Mouse (Mus musculus): ENCODE data around the gene 1700001P01Rik. TPM values are rescaled to one million over a fixed set of nuclear protein-coding genes. Genes with fewer than 3 reads are reported as not detected.

The 1700001P01Rik gene
- polyA plus RNA-seq, 1 experiment from 2014 or later, result 0.50 TPM

DNA sequence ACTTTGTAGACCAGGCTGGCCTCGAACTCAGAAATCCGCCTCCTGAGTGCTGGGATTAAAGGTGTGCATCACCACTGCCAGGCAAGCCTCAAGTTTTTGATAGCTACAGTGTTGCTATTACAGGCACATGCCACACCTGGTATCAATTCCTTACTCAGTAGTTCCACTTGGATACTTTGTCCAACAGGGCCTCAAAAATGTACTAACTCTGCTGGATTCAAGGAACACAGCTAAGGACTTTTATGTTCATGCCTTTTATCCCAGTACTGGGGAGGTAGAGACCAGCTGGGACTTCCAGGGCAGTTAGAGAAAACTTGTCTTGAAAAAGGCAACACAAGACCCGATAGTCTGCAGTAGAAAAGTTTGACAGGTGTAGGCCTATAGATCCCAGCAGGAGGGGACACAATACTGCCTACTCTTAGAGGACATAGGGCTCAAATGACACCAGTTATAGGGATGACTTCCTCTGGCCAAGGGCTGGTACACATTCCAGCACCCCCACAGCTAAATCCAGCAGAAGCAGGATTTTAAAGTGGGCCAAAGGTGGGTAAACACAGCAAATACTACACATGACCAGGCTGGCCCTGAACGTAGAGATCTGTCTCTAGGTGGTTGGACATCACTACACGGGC is 895 bp upstream of the 1700001P01Rik start:
- H3K9ac ChIP-seq (ENCODE audit: low read length), result no peak overlapping the region
- no peak overlapping the region for H3K4me3 ChIP-seq (ENCODE audit: low read depth, low read length)
- peaks cover 63% of the 10 kb centered on the region for H3K36me3 ChIP-seq (ENCODE audit: control insufficient read depth, insufficient read depth, low read length)
- H3K4me2 ChIP-seq (ENCODE audit: low read length), result no peak overlapping the region
- H3K4me1 ChIP-seq (ENCODE audit: control insufficient read depth, insufficient read depth, low read length), result peaks cover 10% of the 10 kb centered on the region
- no peak overlapping the region for H3K27ac ChIP-seq (ENCODE audit: low read depth, low read length)
- no peaks in the 10 kb centered on the region for H3K27me3 ChIP-seq (replicated peaks; ENCODE audit: control insufficient read depth, insufficient read depth, low read length)
- H3K9me3 ChIP-seq (replicated peaks; ENCODE audit: control insufficient read depth, low read length), result no peaks in the 10 kb centered on the region
- ATAC-seq, result no peak
- DNase-seq (ENCODE audit: low spot score), result no peak
- WGBS, result 60% methylated on average over 5 of the region's 5 CpGs

DNA sequence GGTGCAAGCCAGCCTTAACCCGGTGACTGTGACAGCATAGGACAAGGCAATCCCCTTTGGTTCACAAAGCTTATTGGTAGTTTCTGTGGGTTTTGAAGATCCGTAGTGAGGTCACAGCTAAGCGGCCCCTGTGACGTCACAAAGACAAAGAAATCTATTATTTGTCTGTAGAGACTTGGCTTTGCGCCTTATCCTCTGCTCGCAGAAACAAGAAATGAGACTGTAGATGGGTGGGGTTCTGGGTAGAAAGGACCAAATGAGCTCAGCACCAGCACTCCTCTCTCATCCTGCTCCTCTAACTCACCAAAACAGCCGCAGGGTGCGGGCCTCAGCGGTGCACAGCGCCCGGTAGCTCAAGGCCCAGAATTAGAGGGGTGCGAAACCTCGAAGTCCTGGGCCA is 532 bp downstream of the 1700001P01Rik start:
- 82% methylated on average over 13 of the region's 13 CpGs for WGBS
- Histone ChIP-seq H3K27me3 (replicated peaks; ENCODE audit: control insufficient read depth, insufficient read depth, low read length) (no peaks in the 10 kb centered on the region), H3K36me3 (ENCODE audit: control insufficient read depth, insufficient read depth, low read length) (peaks cover 54% of the 10 kb centered on the region), H3K4me2 (ENCODE audit: low read length) (no peak overlapping the region), H3K9ac (ENCODE audit: low read length) (no peak overlapping the region), H3K27ac (ENCODE audit: low read depth, low read length) (no peak overlapping the region; the same call in 1 of the 2 replicates), H3K4me1 (ENCODE audit: control insufficient read depth, insufficient read depth, low read length) (peaks cover under 1% of the 10 kb centered on the region; the same call in 1 of the 2 replicates), H3K4me3 (ENCODE audit: low read depth, low read length) (no peak overlapping the region), H3K9me3 (replicated peaks; ENCODE audit: control insufficient read depth, low read length) (no peaks in the 10 kb centered on the region)
- DNase-seq (ENCODE audit: low spot score) (no peak), ATAC-seq (no peak)

DNA sequence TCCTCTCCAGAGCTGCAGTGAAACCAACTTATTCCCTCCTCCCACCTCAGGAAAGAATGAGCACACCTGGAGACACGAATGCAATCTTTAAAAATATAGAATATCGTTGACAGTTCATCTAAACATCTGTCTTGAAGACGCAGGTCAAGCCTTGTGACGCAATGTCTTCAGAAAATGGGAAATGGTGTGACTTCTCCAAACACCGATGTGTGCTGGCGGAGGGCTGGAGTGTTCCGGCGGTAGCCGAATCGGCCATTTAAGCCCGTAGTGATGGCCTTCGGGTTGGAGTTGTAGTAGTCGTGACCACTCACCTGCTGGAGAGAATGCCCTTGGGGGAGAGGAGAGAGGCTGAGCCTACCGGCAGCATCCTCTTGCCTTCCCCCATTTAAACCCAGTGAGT is 4.3 kb downstream of the 1700001P01Rik start:
- 78% methylated on average over 14 of the region's 14 CpGs for WGBS
- ATAC-seq (no peak), DNase-seq (ENCODE audit: low spot score) (no peak)
- no peak overlapping the region for H3K9ac ChIP-seq (ENCODE audit: low read length)
- H3K4me1 ChIP-seq (ENCODE audit: control insufficient read depth, insufficient read depth, low read length), result no peaks in the 10 kb centered on the region
- H3K36me3 ChIP-seq (ENCODE audit: control insufficient read depth, insufficient read depth, low read length), result peaks cover 18% of the 10 kb centered on the region
- no peak overlapping the region for H3K27ac ChIP-seq (ENCODE audit: low read depth, low read length)
- H3K4me2 ChIP-seq (ENCODE audit: low read length), result no peak overlapping the region
- no peaks in the 10 kb centered on the region for H3K9me3 ChIP-seq (replicated peaks; ENCODE audit: control insufficient read depth, low read length)
- H3K27me3 ChIP-seq (replicated peaks; ENCODE audit: control insufficient read depth, insufficient read depth, low read length), result no peaks in the 10 kb centered on the region
- H3K4me3 ChIP-seq (ENCODE audit: low read depth, low read length), result no peak overlapping the region

DNA sequence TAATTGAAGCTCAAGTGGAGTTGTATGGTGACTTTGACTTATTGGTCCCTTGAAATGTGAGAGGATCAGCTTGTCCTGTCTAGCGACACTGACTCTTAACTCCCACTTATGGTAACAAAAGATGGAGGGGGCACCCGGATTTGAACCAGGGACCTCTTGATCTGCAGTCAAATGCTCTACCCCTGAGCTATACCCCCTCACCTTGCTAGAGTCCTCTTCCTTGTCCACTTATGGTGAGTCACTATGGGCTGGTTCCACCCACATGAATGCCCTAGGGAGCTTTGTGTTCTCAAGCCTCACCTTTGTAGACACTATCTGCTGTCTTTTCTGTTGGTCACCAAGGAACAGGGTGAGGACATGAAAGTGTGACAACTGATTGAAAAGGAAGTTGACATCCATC is 6.0 kb downstream of the 1700001P01Rik start:
- no peak for DNase-seq (ENCODE audit: low spot score)
- ATAC-seq, result no peak
- WGBS, result 36% methylated on average over 2 of the region's 2 CpGs

DNA sequence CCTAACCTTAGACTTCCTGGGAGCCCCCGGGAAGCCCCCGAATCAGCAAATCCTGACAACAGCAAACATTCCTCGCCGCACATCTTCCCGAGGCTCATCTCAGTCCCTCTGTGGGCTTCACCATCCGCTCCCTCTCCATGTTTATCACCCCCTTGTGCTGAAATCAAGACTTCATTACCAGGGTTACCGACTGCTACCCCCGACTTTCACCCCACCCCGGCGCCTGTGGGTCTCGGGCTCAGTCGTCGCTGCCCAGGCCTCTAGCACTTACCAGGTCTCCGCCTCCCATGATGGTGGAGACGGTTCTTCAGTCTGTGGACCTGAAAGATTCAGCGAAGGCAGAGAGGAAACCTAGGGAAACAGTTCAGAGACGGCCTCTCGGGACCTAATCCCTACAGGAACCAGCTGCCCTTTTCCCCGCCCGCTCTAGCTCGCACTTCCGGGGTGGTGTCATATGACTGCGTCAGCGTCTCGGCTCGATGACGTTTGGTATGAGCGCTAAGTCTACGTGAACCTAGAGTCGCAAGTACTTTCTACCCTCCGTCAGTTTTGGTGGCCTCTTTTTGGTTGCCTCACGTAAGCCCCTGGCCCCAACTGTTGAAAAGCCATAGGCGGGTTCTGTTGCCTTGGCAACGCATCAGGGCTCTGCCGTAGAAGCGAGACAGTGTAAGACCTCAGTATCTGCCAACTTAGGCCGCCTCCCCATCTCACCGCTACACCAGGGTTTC is 9.4 kb downstream of the 1700001P01Rik start, which contains the start of gene Cwc25:
Cwc25 (minus strand) TSS at position 403 of the 728 bp plus-strand sequence.
- H3K9ac ChIP-seq (ENCODE audit: low read length), result peak within 1 kb of the TSS; percentile 84
- peak within 1 kb of the TSS; percentile 61 for H3K4me3 ChIP-seq (ENCODE audit: low read depth, low read length)
- DNase-seq (ENCODE audit: low spot score), result peak; percentile 98
- no peaks in the 10 kb centered on the region for H3K27me3 ChIP-seq (replicated peaks; ENCODE audit: control insufficient read depth, insufficient read depth, low read length)
- H3K27ac ChIP-seq (ENCODE audit: low read depth, low read length), result peak within 1 kb of the TSS; percentile 88
- H3K36me3 ChIP-seq (ENCODE audit: control insufficient read depth, insufficient read depth, low read length), result peaks cover 26% of the 10 kb centered on the region
- no peaks in the 10 kb centered on the region for H3K9me3 ChIP-seq (replicated peaks; ENCODE audit: control insufficient read depth, low read length)
- H3K4me2 ChIP-seq (ENCODE audit: low read length), result peak within 1 kb of the TSS; percentile 84
- peaks cover 9% of the 10 kb centered on the region for H3K4me1 ChIP-seq (ENCODE audit: control insufficient read depth, insufficient read depth, low read length)
- 1% methylated on average over 38 of the region's 38 CpGs for WGBS
- ATAC-seq, result peak; percentile 96

More for the DNA sequence above, 6.0 kb downstream of the 1700001P01Rik start:
- Histone ChIP-seq H3K4me3 (ENCODE audit: low read depth, low read length) (no peak overlapping the region), H3K9ac (ENCODE audit: low read length) (no peak overlapping the region), H3K9me3 (replicated peaks; ENCODE audit: control insufficient read depth, low read length) (no peaks in the 10 kb centered on the region), H3K4me2 (ENCODE audit: low read length) (no peak overlapping the region), H3K36me3 (ENCODE audit: control insufficient read depth, insufficient read depth, low read length) (peaks cover 2% of the 10 kb centered on the region; the same call in 1 of the 2 replicates), H3K27me3 (replicated peaks; ENCODE audit: control insufficient read depth, insufficient read depth, low read length) (no peaks in the 10 kb centered on the region), H3K27ac (ENCODE audit: low read depth, low read length) (no peak overlapping the region), H3K4me1 (ENCODE audit: control insufficient read depth, insufficient read depth, low read length) (peaks cover 9% of the 10 kb centered on the region)

DNA sequence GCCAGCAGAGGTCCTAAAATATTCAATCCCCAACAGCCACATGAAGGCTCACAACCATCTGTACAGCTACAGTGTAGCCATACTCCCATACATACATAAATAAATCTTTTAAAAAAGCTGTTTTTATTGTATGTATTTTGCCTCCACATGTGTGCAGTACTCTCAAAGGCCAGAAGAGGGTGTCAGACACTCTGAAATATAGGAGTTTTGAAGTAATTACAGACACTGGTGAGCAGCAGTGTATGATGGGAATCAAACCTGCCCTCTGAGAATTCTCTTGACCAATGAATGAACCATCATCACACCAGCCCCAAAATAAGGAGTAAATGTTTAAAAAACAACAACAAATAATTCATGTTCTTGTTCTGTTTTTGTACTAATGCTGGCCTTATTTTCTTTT is 14.1 kb downstream of the 1700001P01Rik start:
- H3K27me3 ChIP-seq (replicated peaks; ENCODE audit: control insufficient read depth, insufficient read depth, low read length), result no peaks in the 10 kb centered on the region
- H3K27ac ChIP-seq (ENCODE audit: low read depth, low read length), result no peak overlapping the region
- ATAC-seq (no peak), DNase-seq (ENCODE audit: low spot score) (no peak)
- no peak overlapping the region for H3K9ac ChIP-seq (ENCODE audit: low read length)
- no peak overlapping the region for H3K4me3 ChIP-seq (ENCODE audit: low read depth, low read length)
- H3K4me1 ChIP-seq (ENCODE audit: control insufficient read depth, insufficient read depth, low read length), result peaks cover 9% of the 10 kb centered on the region
- H3K4me2 ChIP-seq (ENCODE audit: low read length), result no peak overlapping the region
- H3K9me3 ChIP-seq (replicated peaks; ENCODE audit: control insufficient read depth, low read length), result no peaks in the 10 kb centered on the region
- H3K36me3 ChIP-seq (ENCODE audit: control insufficient read depth, insufficient read depth, low read length), result peaks cover 59% of the 10 kb centered on the region

DNA sequence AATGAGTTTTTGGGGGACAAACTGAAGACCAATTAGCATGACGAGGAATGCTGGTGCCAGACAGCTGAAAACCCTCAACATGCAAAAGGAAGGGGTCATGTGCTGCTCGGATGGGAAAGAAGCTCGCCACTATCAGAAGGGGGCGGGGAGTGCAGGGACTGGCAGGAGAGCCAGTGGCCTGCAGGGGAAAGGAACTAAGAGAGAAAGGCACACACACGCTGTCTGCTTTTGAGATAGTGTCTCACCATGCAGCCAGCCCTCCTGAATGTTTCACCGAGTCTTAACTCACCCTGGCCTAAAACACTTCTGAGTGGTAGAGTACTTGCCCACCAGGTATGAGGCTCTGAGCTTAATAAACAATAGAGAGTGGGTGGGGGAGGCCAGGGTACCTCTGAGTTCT is 16.8 kb downstream of the 1700001P01Rik start:
- Histone ChIP-seq H3K4me3 (ENCODE audit: low read depth, low read length) (no peak overlapping the region), H3K27ac (ENCODE audit: low read depth, low read length) (no peak overlapping the region), H3K9ac (ENCODE audit: low read length) (no peak overlapping the region), H3K36me3 (ENCODE audit: control insufficient read depth, insufficient read depth, low read length) (peaks cover 78% of the 10 kb centered on the region), H3K4me1 (ENCODE audit: control insufficient read depth, insufficient read depth, low read length) (no peaks in the 10 kb centered on the region), H3K4me2 (ENCODE audit: low read length) (no peak overlapping the region), H3K27me3 (replicated peaks; ENCODE audit: control insufficient read depth, insufficient read depth, low read length) (no peaks in the 10 kb centered on the region), H3K9me3 (replicated peaks; ENCODE audit: control insufficient read depth, low read length) (no peaks in the 10 kb centered on the region)
- WGBS, result 82% methylated on average over 6 of the region's 6 CpGs
- ATAC-seq, result no peak
- DNase-seq (ENCODE audit: low spot score), result no peak

DNA sequence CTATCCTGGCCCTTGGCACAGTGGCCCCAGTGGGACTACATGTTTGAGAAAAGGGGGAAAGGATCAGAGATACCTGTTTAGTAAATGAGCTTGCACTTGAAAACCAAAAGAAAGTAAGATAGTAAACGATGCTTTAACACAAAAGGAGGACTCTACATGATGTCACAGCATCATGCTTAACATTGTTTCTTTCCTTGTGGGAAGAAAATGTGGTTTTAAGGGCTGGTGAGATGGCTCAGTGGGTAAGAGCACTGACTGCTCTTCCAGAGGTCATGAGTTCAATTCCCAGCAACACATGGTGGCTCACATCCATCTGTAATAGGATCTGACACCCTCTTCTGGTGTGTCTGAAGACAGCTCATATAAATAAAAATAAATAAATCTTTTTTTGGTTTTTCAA is 17.6 kb downstream of the 1700001P01Rik start:
- Histone ChIP-seq H3K27me3 (replicated peaks; ENCODE audit: control insufficient read depth, insufficient read depth, low read length) (no peaks in the 10 kb centered on the region), H3K36me3 (ENCODE audit: control insufficient read depth, insufficient read depth, low read length) (peaks cover 82% of the 10 kb centered on the region), H3K4me2 (ENCODE audit: low read length) (no peak overlapping the region), H3K9me3 (replicated peaks; ENCODE audit: control insufficient read depth, low read length) (no peaks in the 10 kb centered on the region), H3K27ac (ENCODE audit: low read depth, low read length) (no peak overlapping the region), H3K9ac (ENCODE audit: low read length) (no peak overlapping the region), H3K4me1 (ENCODE audit: control insufficient read depth, insufficient read depth, low read length) (no peaks in the 10 kb centered on the region), H3K4me3 (ENCODE audit: low read depth, low read length) (no peak overlapping the region)
- WGBS, result 95% methylated on average over 1 of the region's 1 CpGs
- DNase-seq (ENCODE audit: low spot score) (no peak), ATAC-seq (no peak)

DNA sequence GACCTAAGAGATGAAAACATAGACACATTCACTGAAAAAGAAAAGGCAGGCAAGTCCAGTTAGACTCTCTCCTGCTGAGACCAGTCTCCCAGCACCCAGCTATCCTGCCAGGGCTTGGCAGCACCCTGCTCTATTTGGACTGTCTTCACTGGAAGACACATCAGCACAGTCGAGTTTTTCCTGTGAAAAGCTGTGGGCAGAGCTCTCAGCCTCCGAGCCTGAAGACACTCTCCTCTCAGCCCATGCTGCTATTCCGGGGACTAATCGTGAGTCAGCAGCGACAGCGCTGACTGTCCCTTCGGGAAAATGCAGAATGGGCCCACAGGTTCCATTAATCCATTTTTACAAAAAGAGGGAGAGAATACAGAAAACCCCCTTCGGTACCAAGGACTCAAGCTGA is 22.4 kb downstream of the 1700001P01Rik start:
- no peak for DNase-seq (ENCODE audit: low spot score)
- no peak for ATAC-seq

More for the DNA sequence above, 22.4 kb downstream of the 1700001P01Rik start:
- Histone ChIP-seq H3K4me2 (ENCODE audit: low read length) (no peak overlapping the region), H3K4me3 (ENCODE audit: low read depth, low read length) (no peak overlapping the region), H3K36me3 (ENCODE audit: control insufficient read depth, insufficient read depth, low read length) (peaks cover 87% of the 10 kb centered on the region), H3K27ac (ENCODE audit: low read depth, low read length) (no peak overlapping the region), H3K27me3 (replicated peaks; ENCODE audit: control insufficient read depth, insufficient read depth, low read length) (no peaks in the 10 kb centered on the region), H3K9ac (ENCODE audit: low read length) (no peak overlapping the region), H3K9me3 (replicated peaks; ENCODE audit: control insufficient read depth, low read length) (no peaks in the 10 kb centered on the region), H3K4me1 (ENCODE audit: control insufficient read depth, insufficient read depth, low read length) (no peaks in the 10 kb centered on the region)
- 96% methylated on average over 8 of the region's 8 CpGs for whole genome bisulfite sequencing
